Mouse (Mus musculus) liver, embryonic 16.5 days (tissue): ENCODE measurements around the gene Tm6sf1. TPM values are rescaled to one million over a fixed set of nuclear protein-coding genes. Genes with fewer than 3 reads are reported as not detected.
"Not testable (repeated sequence)": the region's sequence is repeated elsewhere in the genome, so short reads cannot be mapped to it uniquely, and the experiment has no call there.

Source experiments
- ATAC-seq: fragments of 200-750 bp; cut with Nextera tagmentation; 2 replicates; pipeline ENCODE4 v1.8.0; 2017; ENCODE audit warnings: low read depth, mild to moderate bottlenecking, moderate number of reproducible peaks, moderate library complexity
- H3K27ac ChIP-seq: fragments of 300-500 bp; sonication (generic); 2 replicates; pipeline ENCODE4 v1.5.1; 2014; ENCODE audit warnings: mild to moderate bottlenecking, low read length
- H3K27me3 ChIP-seq: fragments of 300-500 bp; sonication (generic); 2 replicates; pipeline ENCODE4 v1.6.1; 2014; ENCODE audit warnings: low read depth, low read length, mixed read lengths; ENCODE audit not compliant: control insufficient read depth, insufficient read depth
- H3K36me3 ChIP-seq: fragments of 300-500 bp; sonication (generic); 2 replicates; pipeline ENCODE4 v1.6.1; 2014; ENCODE audit warnings: mild to moderate bottlenecking; ENCODE audit not compliant: control insufficient read depth, insufficient read depth
- H3K4me1 ChIP-seq: fragments of 300-500 bp; sonication (generic); 2 replicates; pipeline ENCODE4 v1.6.1; 2014; ENCODE audit warnings: low read depth, low read length, mixed read lengths; ENCODE audit not compliant: control insufficient read depth
- H3K4me2 ChIP-seq: fragments of 300-500 bp; sonication (generic); 2 replicates; pipeline ENCODE4 v1.6.1; 2014; ENCODE audit warnings: low read depth, low read length, mixed read lengths
- H3K4me3 ChIP-seq: fragments of 300-500 bp; sonication (generic); 2 replicates; pipeline ENCODE4 v1.5.1; 2014; ENCODE audit warnings: low read depth, mild to moderate bottlenecking, low read length
- H3K9ac ChIP-seq: fragments of 300-500 bp; sonication (generic); 2 replicates; pipeline ENCODE4 v1.6.1; 2014; ENCODE audit warnings: low read depth, low read length
- H3K9me3 ChIP-seq: fragments of 300-500 bp; sonication (generic); replicated peaks from 2 replicates; pipeline ENCODE4 v1.6.1; 2016; ENCODE audit warnings: low read length; ENCODE audit not compliant: control insufficient read depth
- WGBS: fragments of 180-500 bp; shearing (Covaris S2); extraction: QIAGEN DNeasy Blood & Tissue Kit; methylation state at CpG from one replicate; pipeline ENCODE4 v1.1.7; 2014; ENCODE audit not compliant: insufficient replicate concordance; 5-methylcytosine and 5-hydroxymethylcytosine counted together
- polyA plus RNA-seq: library from polyadenylated mRNA; unstranded; fragments of >200 nt; fragmentation: Nextera tagmentation; extraction: Ambion mirVana; gene quantifications from 2 replicates; pipeline ENCODE4 v1.2.1, GENCODE M21; 2015

Gene Tm6sf1
- polyA plus RNA-seq, 1 experiment from 2014 or later = 10.4 TPM

DNA sequence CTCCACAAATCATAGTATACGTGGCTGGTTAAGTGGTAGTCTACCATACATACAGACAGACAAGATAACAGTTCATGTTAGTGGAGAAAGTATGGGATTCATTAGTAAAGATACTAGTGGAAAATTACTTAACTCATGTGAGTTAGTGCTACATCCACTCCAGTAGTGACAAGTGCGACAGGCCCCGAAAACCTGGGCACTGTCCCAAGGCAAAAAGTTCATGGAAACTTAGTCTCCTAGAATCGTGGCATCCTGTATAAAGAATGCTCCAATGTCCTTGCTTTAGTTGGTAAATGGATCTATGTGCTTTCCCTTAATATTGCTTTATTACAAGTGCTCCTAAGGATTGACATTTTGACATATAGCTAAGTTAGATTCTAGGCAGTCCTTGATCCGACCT, 21.0 kb upstream of the Tm6sf1 start:
- H3K9ac ChIP-seq, H3K4me3 ChIP-seq, ATAC-seq, H3K4me1 ChIP-seq, H3K36me3 ChIP-seq, H3K27ac ChIP-seq, H3K9me3 ChIP-seq, H3K27me3 ChIP-seq, H3K4me2 ChIP-seq: not testable (repeated sequence)
- 64% methylated on average over 5 of the region's 5 CpGs for WGBS

DNA sequence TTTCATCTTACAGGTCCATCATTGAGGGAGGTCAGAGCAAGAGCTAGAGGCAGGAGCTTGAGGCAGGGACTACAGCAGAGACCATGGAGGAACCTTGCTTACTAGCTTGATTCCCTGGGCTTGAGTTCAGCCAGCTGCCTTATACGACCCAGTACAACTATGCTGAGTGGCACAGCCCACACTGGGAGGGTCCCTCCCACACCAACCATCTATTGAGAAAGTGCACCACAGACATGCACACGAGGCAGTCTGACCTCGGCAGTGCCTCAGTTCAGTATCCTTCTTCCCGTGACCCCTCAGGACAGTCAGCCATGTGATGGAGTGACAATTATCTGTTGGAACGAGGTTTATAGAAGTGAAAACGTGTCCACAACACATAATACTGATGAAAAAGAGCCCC, 19.1 kb upstream of the Tm6sf1 start:
- H3K4me3 ChIP-seq = no peak overlapping the region
- WGBS = 47% methylated on average over 6 of the region's 6 CpGs
- H3K9ac ChIP-seq = no peak overlapping the region
- 0 out of 2 replicates have a peak, but pooled peaks cover 1% of the 10 kb centered on the region for H3K27me3 ChIP-seq
- H3K4me2 ChIP-seq = no peak overlapping the region
- no peak overlapping the region for H3K27ac ChIP-seq
- no peak for ATAC-seq
- H3K36me3 ChIP-seq = no peaks in the 10 kb centered on the region
- H3K9me3 ChIP-seq = no peaks in the 10 kb centered on the region
- H3K4me1 ChIP-seq = no peaks in the 10 kb centered on the region

DNA sequence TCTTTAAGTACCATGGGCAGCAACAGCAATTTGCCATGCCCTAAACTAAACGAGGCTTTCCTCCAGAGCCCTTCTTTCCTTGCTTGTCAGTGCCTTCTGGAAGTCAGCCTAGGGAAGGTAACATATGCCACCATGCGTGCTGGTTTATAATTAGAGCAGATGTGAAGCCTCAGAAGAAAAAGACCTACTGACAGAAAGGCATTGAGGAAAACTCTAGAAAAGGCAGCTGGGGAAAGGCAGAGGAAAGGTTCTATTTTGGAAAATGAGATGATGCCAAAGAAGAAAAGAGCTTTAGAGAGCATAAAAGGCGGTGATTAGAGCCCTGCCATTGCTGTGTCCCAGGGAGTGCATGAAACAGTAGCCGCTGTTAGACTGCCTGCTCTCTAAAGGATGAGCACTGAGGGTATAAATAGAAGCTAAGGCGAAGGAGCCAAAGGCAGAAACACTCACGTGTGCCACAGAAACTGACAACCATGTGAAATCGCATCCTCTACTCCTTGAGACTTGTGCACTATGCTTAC, 18.1 kb upstream of the Tm6sf1 start:
- no peaks in the 10 kb centered on the region for H3K9me3 ChIP-seq
- H3K27me3 ChIP-seq = 0 out of 2 replicates have a peak, but pooled peaks cover 8% of the 10 kb centered on the region
- H3K4me3 ChIP-seq = no peak overlapping the region
- no peak overlapping the region for H3K4me2 ChIP-seq
- WGBS = 69% methylated on average over 7 of the region's 7 CpGs
- no peak for ATAC-seq
- H3K4me1 ChIP-seq = no peaks in the 10 kb centered on the region
- no peak overlapping the region for H3K9ac ChIP-seq
- H3K36me3 ChIP-seq = no peaks in the 10 kb centered on the region
- no peak overlapping the region for H3K27ac ChIP-seq

DNA sequence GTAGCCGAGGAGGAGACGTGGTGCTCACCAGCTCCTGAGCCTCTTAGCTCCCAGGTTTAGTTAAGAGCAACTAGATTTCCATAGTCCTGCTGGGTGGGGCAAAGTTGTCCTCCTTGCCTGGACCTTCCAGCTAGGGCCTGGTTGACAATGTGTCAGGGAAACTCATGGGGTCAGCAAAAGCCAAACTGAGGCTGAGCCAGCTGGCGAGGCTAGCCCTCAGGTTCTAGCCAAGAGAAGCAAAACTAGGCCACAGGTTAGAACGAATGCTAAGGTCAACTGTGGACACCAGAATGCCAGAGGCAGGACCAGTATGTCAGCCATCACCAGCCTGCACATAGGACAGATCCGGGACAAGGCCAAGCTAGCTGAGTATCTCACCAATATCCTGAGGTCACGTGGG, 17.4 kb upstream of the Tm6sf1 start:
- ATAC-seq = no peak
- no peaks in the 10 kb centered on the region for H3K9me3 ChIP-seq

GRCm38 (mm10) chr7:81842141-81842540, 16.7 kb upstream of the Tm6sf1 start:
- no peak for ATAC-seq
- Histone ChIP-seq H3K9me3 (no peaks in the 10 kb centered on the region), H3K4me1 (no peaks in the 10 kb centered on the region), H3K4me2 (no peak overlapping the region), H3K9ac (no peak overlapping the region), H3K36me3 (no peaks in the 10 kb centered on the region), H3K27me3 (peaks cover 10% of the 10 kb centered on the region), H3K4me3 (no peak overlapping the region), H3K27ac (no peak overlapping the region)
- 73% methylated on average over 7 of the region's 7 CpGs for WGBS

More for the DNA sequence above, 17.4 kb upstream of the Tm6sf1 start:
- Histone ChIP-seq H3K9ac (no peak overlapping the region), H3K4me3 (no peak overlapping the region), H3K27ac (no peak overlapping the region), H3K4me2 (no peak overlapping the region), H3K4me1 (no peaks in the 10 kb centered on the region), H3K36me3 (no peaks in the 10 kb centered on the region), H3K27me3 (peaks cover 8% of the 10 kb centered on the region; the same call in 1 of the 2 replicates)
- WGBS = 63% methylated on average over 6 of the region's 6 CpGs

- Histone ChIP-seq H3K36me3 (no peaks in the 10 kb centered on the region), H3K4me2 (no peak overlapping the region), H3K27me3 (peaks cover 12% of the 10 kb centered on the region), H3K9ac (no peak overlapping the region), H3K27ac (no peak overlapping the region), H3K4me1 (no peaks in the 10 kb centered on the region), H3K9me3 (no peaks in the 10 kb centered on the region), H3K4me3 (no peak overlapping the region)
- no peak for ATAC-seq
- 13% methylated on average over 1 of the region's 1 CpGs for WGBS
Measured at GRCm38 (mm10) chr7:81842998-81843397, 15.8 kb upstream of the Tm6sf1 start.

- WGBS = 64% methylated on average over 8 of the region's 8 CpGs
Measured at GRCm38 (mm10) chr7:81843903-81844302, 14.9 kb upstream of the Tm6sf1 start.

GRCm38 (mm10) chr7:81844801-81845200, 14.0 kb upstream of the Tm6sf1 start:
- ATAC-seq = no peak
- 68% methylated on average over 11 of the region's 11 CpGs for WGBS
- no peaks in the 10 kb centered on the region for H3K4me1 ChIP-seq
- H3K4me3 ChIP-seq = no peak overlapping the region
- no peak overlapping the region for H3K9ac ChIP-seq
- peaks cover 12% of the 10 kb centered on the region for H3K27me3 ChIP-seq
- H3K4me2 ChIP-seq = no peak overlapping the region
- no peaks in the 10 kb centered on the region for H3K9me3 ChIP-seq
- H3K27ac ChIP-seq = no peak overlapping the region
- no peaks in the 10 kb centered on the region for H3K36me3 ChIP-seq

More at GRCm38 (mm10) chr7:81843903-81844302, 14.9 kb upstream of the Tm6sf1 start:
- Histone ChIP-seq H3K9me3 (no peaks in the 10 kb centered on the region), H3K9ac (no peak overlapping the region), H3K27ac (no peak overlapping the region), H3K27me3 (peaks cover 12% of the 10 kb centered on the region), H3K4me2 (no peak overlapping the region), H3K4me1 (no peaks in the 10 kb centered on the region), H3K36me3 (no peaks in the 10 kb centered on the region), H3K4me3 (no peak overlapping the region)
- ATAC-seq = no peak

DNA sequence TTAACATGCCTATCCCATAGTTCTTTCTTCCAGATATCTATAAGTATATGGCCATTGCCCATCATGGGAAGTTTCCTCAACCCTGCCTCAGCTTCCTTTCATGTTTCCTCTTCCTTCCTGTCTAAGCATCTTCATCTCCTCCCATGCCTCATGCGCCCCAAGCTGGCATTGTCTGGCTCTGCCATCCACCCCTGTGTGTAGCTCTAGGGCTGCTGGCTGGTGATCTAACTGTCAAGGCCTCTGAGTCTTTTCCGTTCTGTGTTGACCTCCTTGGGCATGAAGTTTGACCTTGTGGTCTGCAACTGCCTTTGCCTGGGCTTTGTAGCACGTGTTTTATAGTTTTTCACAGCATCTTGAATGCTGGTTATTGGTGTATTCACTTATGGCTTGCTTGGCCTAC, 13.5 kb upstream of the Tm6sf1 start:
- H3K27me3 ChIP-seq = peaks cover 12% of the 10 kb centered on the region
- WGBS = 52% methylated on average over 3 of the region's 3 CpGs

More for the DNA sequence above, 13.5 kb upstream of the Tm6sf1 start:
- Histone ChIP-seq H3K4me3 (no peak overlapping the region), H3K9ac (no peak overlapping the region), H3K27ac (no peak overlapping the region), H3K4me2 (no peak overlapping the region), H3K4me1 (no peaks in the 10 kb centered on the region), H3K36me3 (no peaks in the 10 kb centered on the region), H3K9me3 (no peaks in the 10 kb centered on the region)
- ATAC-seq = no peak
